Mouse (Mus musculus) ES-Bruce4 (cell line): ENCODE results near the gene Cyp2t4.

ENCODE experiments used
- EP300 ChIP-seq: IDR thresholded peaks from 2 replicates; pipeline ENCODE4 v1.6.1; 2011; ENCODE audit warnings: low read depth, low read length; ENCODE audit not compliant: insufficient read depth
- POLR2A ChIP-seq: IDR thresholded peaks from one replicate; pipeline ENCODE4 v1.8.1; 2011; ENCODE audit warnings: low read length; ENCODE audit not compliant: insufficient read depth

GRCm38 (mm10) chr7:27182498-27182897 lies 29.0 kb downstream of the Cyp2t4 start:
- TF ChIP-seq POLR2A (no peak), EP300 (no peak)
